Mouse (Mus musculus) heart, postnatal 0 days (tissue): Measurements from ENCODE around the gene Morc2a.

Experiments used
- CTCF ChIP-seq: IDR thresholded peaks from 2 replicates; pipeline ENCODE4 v1.5.1; 2016; ENCODE audit warnings: antibody characterized with exemption, control low read depth, low read depth
- EP300 ChIP-seq: IDR thresholded peaks from 2 replicates; pipeline ENCODE4 v1.6.1; 2016; ENCODE audit warnings: antibody characterized with exemption, low read depth

GRCm38 (mm10) chr11:3738778-3739177, 89.8 kb downstream of the Morc2a start:
- TF ChIP-seq CTCF (no peak), EP300 (no peak)
